Mouse (Mus musculus): ENCODE data around the gene Polr3h. TPM values are rescaled to one million over a fixed set of nuclear protein-coding genes. Genes with fewer than 3 reads are reported as not detected.

Polr3h gene
- polyA plus RNA-seq, 1 experiment from 2014 or later = 154 TPM

- no peak for TF ChIP-seq CTCF (IDR thresholded peaks at IDR 0.05)
- ChIA-PET CTCF (interaction anchor here (1.0 kb wide), 1 partner anchor 14 kb away, joined by 3 read pairs; no protein-coding TSS in a partner anchor), POLR2A (no interaction called here)
- DNase-seq (ENCODE audit: low read depth, low spot score) (no peak), ATAC-seq (no peak)
- no peaks in the 10 kb centered on the region for H3K27me3 ChIP-seq
- in situ Hi-C loops (cut with MboI; ENCODE audit: low pct_unique_long_range_greater_than_20kb) = no loop called here
Measured at GRCm38 (mm10) chr15:81897607-81898285, 28.3 kb downstream of the Polr3h start.

DNA sequence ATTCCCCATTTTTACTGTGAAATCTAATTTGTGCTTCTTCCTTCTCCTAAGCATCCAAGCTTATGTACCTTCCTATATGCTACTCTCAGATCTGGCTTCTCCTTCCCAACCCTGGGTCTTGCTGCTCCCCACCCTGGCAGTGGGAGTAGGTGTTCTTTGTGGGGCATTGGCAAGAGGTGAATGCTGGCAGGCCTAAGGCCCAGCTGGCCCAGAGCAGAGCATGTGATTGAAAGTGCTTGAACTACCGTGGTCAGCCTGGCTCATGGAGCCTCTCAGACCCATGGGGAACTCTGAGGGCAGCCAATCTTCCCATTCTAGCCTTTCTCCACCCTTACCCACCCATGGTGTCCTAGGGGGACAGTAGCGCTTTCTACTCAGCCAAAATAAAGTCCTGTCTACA is 29.6 kb downstream of the Polr3h start:
- ATAC-seq = no peak
- POLR2A ChIA-PET = no interaction called here
- H3K27me3 ChIP-seq = no peaks in the 10 kb centered on the region
- CTCF ChIA-PET = interaction anchor here (0.9 kb wide), 1 partner anchor 10 kb away, joined by 6 read pairs; no protein-coding TSS in a partner anchor
- in situ Hi-C loops (cut with MboI; ENCODE audit: low pct_unique_long_range_greater_than_20kb) = no loop called here
- DNase-seq (ENCODE audit: low read depth, low spot score) = no peak
- TF ChIP-seq CTCF (IDR thresholded peaks at IDR 0.05) = no peak

DNA sequence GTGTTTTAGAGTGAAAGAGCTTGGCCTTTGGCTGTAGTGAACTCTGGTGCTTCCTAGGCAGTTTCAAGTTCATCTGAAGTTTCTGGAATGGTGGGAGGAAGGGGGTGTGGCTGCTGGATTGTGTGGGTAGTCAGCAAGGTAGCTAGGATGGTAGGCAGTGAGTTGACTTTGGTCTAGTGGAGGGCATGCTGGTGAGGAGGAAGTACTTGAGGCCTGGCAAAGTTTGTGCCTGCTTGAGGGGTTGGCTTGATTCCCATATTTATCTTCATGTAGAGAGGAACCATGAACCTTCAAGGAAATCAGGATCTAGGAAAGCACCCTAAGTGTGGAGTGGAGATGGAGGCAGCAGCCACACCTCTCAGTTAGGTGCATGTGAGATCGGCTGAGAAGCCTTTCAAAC is 32.0 kb downstream of the Polr3h start:
- no peaks in the 10 kb centered on the region for H3K27me3 ChIP-seq
- CTCF ChIA-PET = interaction anchor here (1.3 to 1.8 kb wide), 2 partner anchors 8 to 11 kb away, joined by 4 to 7 read pairs; no protein-coding TSS in a partner anchor
- POLR2A ChIA-PET = no interaction called here
- ATAC-seq = no peak
- in situ Hi-C loops (cut with MboI; ENCODE audit: low pct_unique_long_range_greater_than_20kb) = no loop called here
- no peak for DNase-seq (ENCODE audit: low read depth, low spot score)
- TF ChIP-seq CTCF (IDR thresholded peaks at IDR 0.05) = no peak

- POLR2A ChIA-PET = no interaction called here
- DNase-seq (ENCODE audit: low read depth, low spot score) = no peak
- in situ Hi-C loops (cut with MboI; ENCODE audit: low pct_unique_long_range_greater_than_20kb) = no loop called here
Measured at GRCm38 (mm10) chr15:81891822-81892580, 34.0 kb downstream of the Polr3h start.

GRCm38 (mm10) chr15:81891140-81891802 is 34.8 kb downstream of the Polr3h start:
- POLR2A ChIA-PET = no interaction called here
- no peaks in the 10 kb centered on the region for H3K27me3 ChIP-seq
- ATAC-seq (no peak), DNase-seq (ENCODE audit: low read depth, low spot score) (no peak)
- no peak for TF ChIP-seq CTCF (IDR thresholded peaks at IDR 0.05)
- in situ Hi-C loops (cut with MboI; ENCODE audit: low pct_unique_long_range_greater_than_20kb) = no loop called here
- CTCF ChIA-PET = interaction anchor here (1.0 to 2.5 kb wide), 4 partner anchors 10 to 76 kb away, joined by 3 to 12 read pairs (median 3); no protein-coding TSS in a partner anchor

More at GRCm38 (mm10) chr15:81891822-81892580, 34.0 kb downstream of the Polr3h start:
- H3K27me3 ChIP-seq = no peaks in the 10 kb centered on the region
- CTCF ChIA-PET = interaction anchor here (1.0 to 2.5 kb wide), 4 partner anchors 9 to 77 kb away, joined by 3 to 12 read pairs (median 3); no protein-coding TSS in a partner anchor
- no peak for ATAC-seq
- no peak for TF ChIP-seq CTCF (IDR thresholded peaks at IDR 0.05)

GRCm38 (mm10) chr15:81889175-81889574 is 36.9 kb downstream of the Polr3h start:
- TF ChIP-seq CTCF (IDR thresholded peaks at IDR 0.05) = no peak
- POLR2A ChIA-PET = interaction anchor here (0.9 kb wide), 1 partner anchor 14 kb away, joined by 4 read pairs; no protein-coding TSS in a partner anchor
- in situ Hi-C loops (cut with MboI; ENCODE audit: low pct_unique_long_range_greater_than_20kb) = no loop called here
- CTCF ChIA-PET = interaction anchor here (1.1 kb wide), 1 partner anchor 58 kb away, joined by 3 read pairs; no protein-coding TSS in a partner anchor
- DNase-seq (ENCODE audit: low read depth, low spot score) (no peak), ATAC-seq (no peak)
- no peaks in the 10 kb centered on the region for H3K27me3 ChIP-seq

DNA sequence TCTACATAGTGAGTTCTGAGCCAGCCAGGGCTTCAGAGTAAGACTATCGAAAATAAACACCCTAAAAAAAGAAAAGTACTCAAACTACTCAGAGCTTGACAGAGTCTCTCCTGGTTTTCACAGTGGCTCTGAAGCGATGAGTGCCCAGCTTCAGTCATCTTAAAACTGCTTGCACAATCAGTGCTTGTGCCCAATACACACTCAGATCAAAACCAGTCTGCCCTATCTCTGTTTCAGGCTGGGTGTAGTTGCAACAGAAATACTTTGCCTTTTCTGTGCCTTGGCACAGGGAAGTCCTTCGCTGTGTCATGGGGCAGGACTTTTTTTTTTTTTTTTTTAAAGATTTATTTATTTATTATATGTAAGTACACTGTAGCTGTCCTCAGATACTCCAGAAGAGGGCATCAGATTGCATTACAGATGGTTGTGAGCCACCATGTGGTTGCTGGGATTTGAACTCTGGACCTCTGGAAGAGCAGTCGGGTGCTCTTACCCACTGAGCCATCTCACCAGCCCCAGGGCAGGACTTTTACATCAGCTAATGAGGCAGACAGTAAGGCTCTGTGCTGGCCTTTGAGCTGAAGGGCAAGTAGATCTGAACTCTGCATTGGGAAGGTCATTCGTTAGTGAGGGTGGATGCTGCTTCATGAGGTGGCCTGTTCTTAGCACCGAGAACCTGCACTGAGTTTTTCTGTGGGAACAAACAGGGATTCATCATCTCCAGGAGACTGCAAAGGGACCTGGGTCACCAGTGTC is 39.1 kb downstream of the Polr3h start:
- DNase-seq (ENCODE audit: low read depth, low spot score) (no peak), ATAC-seq (no peak)
- POLR2A ChIA-PET = no interaction called here
- no peak for TF ChIP-seq CTCF (IDR thresholded peaks at IDR 0.05)
- in situ Hi-C loops (cut with MboI; ENCODE audit: low pct_unique_long_range_greater_than_20kb) = no loop called here
- CTCF ChIA-PET = interaction anchor here (0.9 to 1.6 kb wide), 3 partner anchors 9 to 18 kb away, joined by 3 to 6 read pairs (median 6); no protein-coding TSS in a partner anchor
- no peaks in the 10 kb centered on the region for H3K27me3 ChIP-seq

- TF ChIP-seq CTCF (IDR thresholded peaks at IDR 0.05) = no peak
- ATAC-seq (no peak), DNase-seq (ENCODE audit: low read depth, low spot score) (no peak)
- POLR2A ChIA-PET = interaction anchor here (0.9 kb wide), 1 partner anchor 27 kb away, joined by 3 read pairs; the partner anchor contains the start of gene Tob2
- no peaks in the 10 kb centered on the region for H3K27me3 ChIP-seq
- CTCF ChIA-PET = interaction anchor here (0.9 to 1.6 kb wide), 2 partner anchors 10 to 19 kb away, joined by 3 to 6 read pairs; no protein-coding TSS in a partner anchor
- in situ Hi-C loops (cut with MboI; ENCODE audit: low pct_unique_long_range_greater_than_20kb) = no loop called here
Measured at GRCm38 (mm10) chr15:81885418-81885934, 40.6 kb downstream of the Polr3h start.

GRCm38 (mm10) chr15:81882348-81882747 is 43.7 kb downstream of the Polr3h start:
- ATAC-seq (no peak), DNase-seq (ENCODE audit: low read depth, low spot score) (no peak)
- H3K27me3 ChIP-seq = no peaks in the 10 kb centered on the region
- TF ChIP-seq CTCF (IDR thresholded peaks at IDR 0.05) = no peak
- ChIA-PET CTCF (no interaction called here), POLR2A (interaction anchor here (1.8 kb wide), 1 partner anchor 9 kb away, joined by 4 read pairs; no protein-coding TSS in a partner anchor)
- in situ Hi-C loops (cut with MboI; ENCODE audit: low pct_unique_long_range_greater_than_20kb) = no loop called here

All from Patski (cell line).